Mouse (Mus musculus) hindbrain, embryonic 10.5 days (tissue): ENCODE results near the gene Btbd9. TPM values are rescaled to one million over a fixed set of nuclear protein-coding genes. Genes with fewer than 3 reads are reported as not detected.

ENCODE experiments used
- DNase-seq: peaks from one replicate; pipeline ENCODE4 v3.0.0-alpha.2; 2017; ENCODE audit warnings: low spot score
- H3K27ac ChIP-seq: fragments of 300-500 bp; sonication (generic); 2 replicates; pipeline ENCODE4 v1.5.1; 2016; ENCODE audit warnings: mild to moderate bottlenecking, moderate library complexity
- H3K27me3 ChIP-seq: fragments of 300-500 bp; sonication (generic); 2 replicates; pipeline ENCODE4 v1.6.1; 2016; ENCODE audit warnings: mild to moderate bottlenecking; ENCODE audit not compliant: poor library complexity, insufficient read depth, severe bottlenecking
- H3K36me3 ChIP-seq: fragments of 300-500 bp; sonication (generic); 2 replicates; pipeline ENCODE4 v1.6.1; 2016; ENCODE audit warnings: mild to moderate bottlenecking, moderate library complexity
- H3K4me1 ChIP-seq: fragments of 300-500 bp; sonication (generic); replicated peaks from 2 replicates; pipeline ENCODE4 v1.6.1; 2016; ENCODE audit warnings: mild to moderate bottlenecking
- H3K4me3 ChIP-seq: fragments of 300-500 bp; sonication (generic); 2 replicates; pipeline ENCODE4 v1.5.1; 2016; ENCODE audit warnings: mild to moderate bottlenecking, moderate library complexity
- H3K9me3 ChIP-seq: fragments of 300-500 bp; sonication (generic); 2 replicates; pipeline ENCODE4 v1.6.1; 2016; ENCODE audit warnings: mild to moderate bottlenecking, moderate library complexity
- WGBS: fragments of 180-500 bp; shearing (Covaris S2); methylation state at CpG from one replicate; pipeline ENCODE4 v1.1.7; 2016; 5-methylcytosine and 5-hydroxymethylcytosine counted together
- polyA plus RNA-seq: library from polyadenylated mRNA; unstranded; fragments of >200 nt; fragmentation: Nextera tagmentation; extraction: Ambion mirVana; gene quantifications from 2 replicates; pipeline ENCODE4 v1.2.1, GENCODE M21; 2016

Gene Btbd9
- polyA plus RNA-seq, 1 experiment from 2014 or later = 67.3 TPM

DNA sequence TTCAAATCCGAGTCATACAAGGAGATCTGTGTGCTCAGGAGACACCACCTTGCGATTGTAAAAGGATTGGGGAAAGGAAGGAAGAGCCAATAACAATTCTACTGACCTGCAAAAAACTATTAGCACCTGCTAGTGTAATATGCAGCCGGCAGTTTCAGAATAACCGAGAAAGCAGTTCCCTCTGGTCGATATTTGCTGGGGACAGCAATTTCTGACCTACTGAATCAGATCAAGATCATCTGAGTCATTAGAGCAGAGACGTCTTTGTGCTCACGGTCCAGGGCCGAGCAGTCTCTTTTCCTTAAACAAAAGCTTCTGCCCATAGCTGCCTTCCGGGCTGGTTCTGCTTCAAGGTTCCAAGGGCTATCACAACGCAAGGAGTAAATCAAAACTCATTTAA is 269.1 kb downstream of the Btbd9 start:
- DNase-seq = no peak
- Histone ChIP-seq H3K9me3 (no peaks in the 10 kb centered on the region), H3K36me3 (no peaks in the 10 kb centered on the region), H3K27ac (0 out of 2 replicates have a peak overlapping the region, but pooled peaks have one; percentile 50), H3K27me3 (no peaks in the 10 kb centered on the region), H3K4me3 (no peak overlapping the region), H3K4me1 (peaks cover 19% of the 10 kb centered on the region)
- WGBS = 81% methylated on average over 10 of the region's 10 CpGs

DNA sequence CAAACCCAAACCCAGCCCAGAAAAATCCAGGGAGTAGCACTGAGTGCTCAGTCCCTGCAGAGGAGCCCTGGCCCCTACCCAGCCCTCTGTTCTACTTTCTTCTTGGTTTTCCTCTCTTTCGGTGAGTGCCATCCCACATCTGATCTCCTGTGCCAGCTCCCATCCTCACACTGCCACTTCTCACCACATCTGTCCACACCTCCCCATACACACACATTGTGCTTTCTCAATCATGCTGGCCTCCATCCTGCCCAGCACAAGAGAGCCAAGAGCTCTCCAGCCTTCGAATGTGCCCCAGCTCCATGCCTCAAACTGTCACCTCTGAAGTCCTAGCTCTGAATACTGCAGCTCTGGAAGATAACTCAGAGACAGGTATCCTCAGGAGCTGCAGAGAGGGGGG is 271.5 kb downstream of the Btbd9 start:
- H3K36me3 ChIP-seq = no peaks in the 10 kb centered on the region
- 82% methylated on average over 2 of the region's 2 CpGs for WGBS
- H3K27me3 ChIP-seq = no peaks in the 10 kb centered on the region
- no peak overlapping the region for H3K4me3 ChIP-seq
- no peak for DNase-seq
- H3K27ac ChIP-seq = no peak overlapping the region
- H3K4me1 ChIP-seq = peaks cover 16% of the 10 kb centered on the region
- H3K9me3 ChIP-seq = no peaks in the 10 kb centered on the region

DNA sequence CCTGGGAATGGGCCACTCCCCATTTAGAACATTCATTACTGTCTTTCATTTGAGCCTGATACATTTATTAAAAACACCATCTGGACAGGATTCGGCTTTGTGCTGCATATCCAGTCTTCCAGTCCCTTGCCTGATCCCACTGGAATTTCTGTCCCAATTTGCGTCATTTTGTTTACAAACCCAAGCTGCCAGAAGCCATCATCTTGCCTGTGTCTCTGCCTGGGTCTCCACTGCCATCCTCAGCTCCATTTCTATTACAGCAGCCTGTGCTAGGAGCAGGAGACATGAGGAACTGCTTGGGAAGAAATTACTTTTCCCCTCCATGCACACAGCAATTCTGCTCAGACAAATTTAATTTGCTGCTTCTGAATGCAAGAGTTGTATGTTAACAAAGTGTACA is 274.9 kb downstream of the Btbd9 start:
- DNase-seq = no peak
- H3K36me3 ChIP-seq = peaks cover 13% of the 10 kb centered on the region; the same call in 1 of the 2 replicates
- 86% methylated on average over 2 of the region's 2 CpGs for WGBS
- H3K4me3 ChIP-seq = no peak overlapping the region
- H3K27me3 ChIP-seq = no peaks in the 10 kb centered on the region
- H3K9me3 ChIP-seq = no peaks in the 10 kb centered on the region
- peaks cover 11% of the 10 kb centered on the region for H3K4me1 ChIP-seq
- H3K27ac ChIP-seq = no peak overlapping the region

DNA sequence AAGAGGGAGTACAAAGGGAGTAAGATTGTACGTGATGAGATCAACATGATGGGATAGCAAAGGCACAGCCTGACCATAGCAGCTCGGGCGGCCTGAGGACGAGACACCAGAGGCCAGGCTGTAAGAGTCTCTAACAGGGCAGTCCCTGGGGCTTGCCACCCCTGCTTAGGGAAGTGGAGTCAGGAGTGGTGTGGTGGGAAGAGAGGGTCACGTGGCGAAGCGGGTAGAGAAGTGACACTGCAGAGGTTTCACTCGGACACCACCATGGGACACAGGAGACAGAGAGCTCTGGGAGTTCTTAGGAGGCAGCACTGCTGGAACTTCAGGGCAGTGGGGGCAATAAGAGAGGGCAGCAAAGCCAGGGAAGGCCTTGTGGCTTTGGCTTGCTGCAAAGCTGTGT is 278.9 kb downstream of the Btbd9 start:
- peaks cover 20% of the 10 kb centered on the region for H3K4me1 ChIP-seq
- no peaks in the 10 kb centered on the region for H3K27me3 ChIP-seq
- H3K27ac ChIP-seq = peak overlapping the region; percentile 59; the same call in 1 of the 2 replicates
- no peak for DNase-seq
- H3K36me3 ChIP-seq = peaks cover 13% of the 10 kb centered on the region; the same call in 1 of the 2 replicates
- H3K9me3 ChIP-seq = no peaks in the 10 kb centered on the region
- 95% methylated on average over 8 of the region's 8 CpGs for WGBS
- no peak overlapping the region for H3K4me3 ChIP-seq

DNA sequence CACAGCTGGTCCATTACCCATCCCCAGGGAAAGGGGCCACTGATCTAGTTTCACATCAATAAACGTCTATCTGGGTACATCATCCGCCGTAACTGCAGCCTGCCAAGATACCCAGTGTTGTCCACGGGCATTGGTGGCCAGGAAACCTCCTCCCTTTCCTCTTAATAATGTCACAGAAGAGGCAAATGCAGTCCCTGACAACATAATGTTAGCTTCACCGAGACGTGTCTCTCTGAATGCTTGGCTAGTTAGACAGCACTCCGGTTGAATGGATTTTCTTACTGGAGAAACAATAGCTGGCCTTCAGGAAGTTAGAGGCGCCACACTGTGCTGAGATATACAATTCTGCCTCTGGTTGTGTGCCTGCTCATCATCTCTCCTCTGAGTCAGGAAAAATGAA is 280.2 kb downstream of the Btbd9 start:
- 36% methylated on average over 8 of the region's 8 CpGs for WGBS
- peak; percentile 30 for DNase-seq
- Histone ChIP-seq H3K4me1 (peaks cover 25% of the 10 kb centered on the region), H3K4me3 (no peak overlapping the region), H3K9me3 (no peaks in the 10 kb centered on the region), H3K36me3 (peaks cover 13% of the 10 kb centered on the region; the same call in 1 of the 2 replicates), H3K27me3 (no peaks in the 10 kb centered on the region), H3K27ac (peak overlapping the region; percentile 64)

DNA sequence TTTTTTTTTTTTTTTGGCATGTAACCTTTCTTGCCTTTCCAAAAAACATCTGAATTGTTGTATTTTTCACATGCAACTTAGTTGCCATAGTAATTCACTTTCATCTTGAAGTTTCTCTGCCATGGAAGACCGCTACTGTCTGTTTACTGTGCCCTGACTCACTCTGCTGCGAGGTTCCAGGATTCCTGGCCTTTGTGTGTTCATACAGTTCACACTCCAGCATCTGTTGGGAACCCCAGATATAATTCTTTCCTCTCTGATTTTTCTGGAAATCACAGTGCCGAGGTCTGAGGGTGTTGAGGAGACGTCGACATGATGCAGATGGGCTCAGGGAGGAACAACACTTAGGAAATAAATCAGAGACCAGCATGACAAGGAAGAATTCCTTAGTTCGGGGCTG is 283.6 kb downstream of the Btbd9 start:
- peaks cover 6% of the 10 kb centered on the region; the same call in 1 of the 2 replicates for H3K36me3 ChIP-seq
- H3K4me3 ChIP-seq = no peak overlapping the region
- H3K27me3 ChIP-seq = no peaks in the 10 kb centered on the region
- no peaks in the 10 kb centered on the region for H3K9me3 ChIP-seq
- no peak for DNase-seq
- no peak overlapping the region for H3K27ac ChIP-seq
- WGBS = 85% methylated on average over 6 of the region's 6 CpGs
- H3K4me1 ChIP-seq = peaks cover 25% of the 10 kb centered on the region

DNA sequence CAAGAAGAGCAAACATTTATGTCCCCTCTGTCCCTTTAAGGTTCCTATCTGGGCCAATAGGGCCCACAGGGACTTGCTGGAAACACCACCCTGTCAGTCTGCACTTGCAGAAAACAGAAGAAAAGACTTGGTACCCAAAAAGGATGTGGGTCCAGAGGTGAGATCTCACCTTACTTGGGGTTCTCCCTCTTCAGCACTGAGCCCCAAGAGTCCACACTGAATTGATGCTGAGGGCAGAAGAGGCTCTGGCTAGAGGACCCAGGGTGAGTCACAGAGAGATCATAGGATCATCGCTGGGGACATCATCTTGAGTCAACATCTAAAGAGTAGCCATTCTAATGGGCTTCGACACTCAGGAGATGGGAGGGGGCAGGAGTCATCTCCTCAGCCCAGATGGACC is 290.6 kb downstream of the Btbd9 start:
- Histone ChIP-seq H3K4me3 (no peak overlapping the region), H3K4me1 (peaks cover 16% of the 10 kb centered on the region), H3K27ac (no peak overlapping the region), H3K27me3 (no peaks in the 10 kb centered on the region), H3K9me3 (no peaks in the 10 kb centered on the region), H3K36me3 (no peaks in the 10 kb centered on the region)
- no peak for DNase-seq
- WGBS = 95% methylated on average over 2 of the region's 2 CpGs

DNA sequence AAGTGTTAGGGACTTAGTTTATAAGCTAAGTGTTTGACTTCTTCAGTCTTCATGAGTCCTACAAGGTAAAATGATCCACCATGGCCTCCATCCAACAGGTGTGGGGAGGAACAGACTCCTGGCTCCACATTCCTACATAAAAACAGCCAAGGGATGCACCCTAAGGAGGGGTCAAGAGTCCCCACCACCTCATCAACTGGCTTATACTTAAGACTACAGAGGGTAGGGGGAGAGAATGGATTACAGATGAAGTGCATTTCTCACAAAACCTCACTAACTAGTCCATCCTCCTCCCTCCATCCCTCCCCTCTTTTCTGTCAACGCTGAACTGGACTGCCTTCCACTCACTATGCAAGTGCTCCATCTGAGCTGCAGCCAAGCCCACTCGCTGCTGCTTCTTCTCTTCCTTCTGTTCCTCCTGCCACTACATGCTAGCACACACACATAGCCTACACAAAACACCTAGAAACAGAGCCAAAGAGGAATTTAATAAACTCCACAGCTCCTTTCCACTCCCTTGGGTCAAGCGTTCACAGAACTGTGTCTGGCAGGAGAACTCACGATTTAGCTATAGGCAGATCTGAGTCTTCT is 292.7 kb downstream of the Btbd9 start:
- 84% methylated on average over 4 of the region's 4 CpGs for WGBS

DNA sequence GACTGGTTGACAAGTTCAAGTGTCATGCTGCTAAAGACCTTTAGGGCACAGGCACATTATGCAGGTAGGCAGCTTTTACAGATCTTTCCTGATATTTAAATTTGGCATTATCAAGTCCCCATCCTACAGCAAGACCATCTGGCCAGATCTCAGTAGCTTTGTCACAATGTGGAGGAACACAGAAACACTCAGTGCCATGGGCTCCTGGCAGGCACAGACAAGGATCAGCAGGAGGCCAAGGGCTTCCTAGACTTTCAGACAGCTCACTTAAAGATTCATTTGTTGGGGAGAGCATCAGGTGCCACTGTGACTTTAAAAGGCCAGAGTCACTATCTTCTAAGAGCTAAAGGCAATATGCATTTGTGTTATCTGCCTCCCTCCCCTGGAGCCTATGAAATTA is 293.3 kb downstream of the Btbd9 start:
- DNase-seq = no peak
- H3K27me3 ChIP-seq = no peaks in the 10 kb centered on the region
- no peak overlapping the region for H3K4me3 ChIP-seq
- H3K4me1 ChIP-seq = peaks cover 39% of the 10 kb centered on the region
- no peaks in the 10 kb centered on the region for H3K36me3 ChIP-seq
- H3K27ac ChIP-seq = no peak overlapping the region
- no peaks in the 10 kb centered on the region for H3K9me3 ChIP-seq

More for the DNA sequence above, 292.7 kb downstream of the Btbd9 start:
- no peak for DNase-seq
- H3K4me3 ChIP-seq = no peak overlapping the region
- H3K27me3 ChIP-seq = no peaks in the 10 kb centered on the region
- no peaks in the 10 kb centered on the region for H3K36me3 ChIP-seq
- 0 out of 2 replicates have a peak overlapping the region, but pooled peaks have one; percentile 50 for H3K27ac ChIP-seq
- no peaks in the 10 kb centered on the region for H3K9me3 ChIP-seq
- peaks cover 37% of the 10 kb centered on the region for H3K4me1 ChIP-seq

DNA sequence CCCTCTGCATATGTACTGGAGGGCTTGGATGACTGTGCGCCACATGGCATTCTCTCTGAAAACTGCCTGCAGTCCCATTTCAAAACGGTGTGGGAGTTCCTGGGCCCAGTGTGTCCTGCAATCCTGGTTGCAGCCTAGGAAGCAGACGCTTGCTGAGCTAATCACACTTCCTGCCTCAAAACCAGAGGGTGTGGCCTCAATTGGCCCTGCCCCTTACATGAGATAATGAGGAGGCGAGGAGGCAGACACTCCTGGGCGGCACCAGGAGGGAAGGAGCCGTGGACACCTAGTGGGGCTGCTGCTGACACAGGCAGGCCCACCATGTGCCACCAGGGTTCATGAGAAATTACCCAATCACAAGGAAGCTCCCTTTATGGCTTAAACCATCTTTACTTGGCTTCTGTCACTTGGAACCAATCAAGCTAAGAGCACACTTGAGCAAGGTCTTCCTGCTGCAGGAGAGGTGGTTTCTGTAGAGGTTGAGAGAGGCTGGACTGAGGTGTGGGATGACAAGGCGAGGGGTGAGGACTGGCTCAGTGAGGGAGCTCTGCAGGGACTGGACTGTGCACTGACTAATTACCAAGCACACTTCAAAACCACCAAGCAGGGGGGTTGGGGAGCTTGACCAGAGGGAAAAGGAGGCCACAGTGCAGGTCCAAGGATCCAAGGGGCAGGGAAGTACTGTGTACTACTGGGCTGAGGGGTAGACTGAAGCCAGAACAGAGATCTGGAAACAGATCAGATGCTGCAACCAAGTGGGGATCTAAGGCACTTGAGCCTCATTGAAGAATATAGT is 295.8 kb downstream of the Btbd9 start:
- DNase-seq = no peak
- H3K27ac ChIP-seq = peak overlapping the region; percentile 68
- no peak overlapping the region for H3K4me3 ChIP-seq

DNA sequence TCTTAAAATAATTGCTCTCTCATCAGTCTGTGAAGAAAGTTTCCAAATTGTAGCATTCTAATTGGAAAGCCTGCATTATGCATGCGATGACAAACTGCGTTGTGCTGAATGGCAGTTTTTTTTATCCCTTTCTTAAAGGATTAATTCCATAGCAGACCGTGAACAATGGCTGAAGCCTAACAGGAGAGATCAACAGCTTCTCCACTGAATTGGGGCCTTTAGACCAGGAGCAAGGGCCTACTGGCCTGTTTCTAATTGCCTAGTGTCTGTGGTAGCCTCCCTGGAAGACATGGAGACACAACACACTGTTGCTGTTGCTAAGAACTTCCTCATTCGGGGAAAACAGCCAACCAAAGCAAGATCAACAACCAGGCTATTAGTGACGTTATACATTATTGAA is 296.6 kb downstream of the Btbd9 start:
- Histone ChIP-seq H3K4me3 (no peak overlapping the region), H3K27ac (peak overlapping the region; percentile 71; the same call in 1 of the 2 replicates), H3K4me1 (peaks cover 29% of the 10 kb centered on the region), H3K36me3 (no peaks in the 10 kb centered on the region), H3K27me3 (no peaks in the 10 kb centered on the region), H3K9me3 (no peaks in the 10 kb centered on the region)
- WGBS = 32% methylated on average over 5 of the region's 5 CpGs
- DNase-seq = no peak

More for the DNA sequence above, 295.8 kb downstream of the Btbd9 start:
- Histone ChIP-seq H3K9me3 (no peaks in the 10 kb centered on the region), H3K27me3 (no peaks in the 10 kb centered on the region), H3K36me3 (no peaks in the 10 kb centered on the region), H3K4me1 (peaks cover 33% of the 10 kb centered on the region)
- 54% methylated on average over 7 of the region's 7 CpGs for WGBS

DNA sequence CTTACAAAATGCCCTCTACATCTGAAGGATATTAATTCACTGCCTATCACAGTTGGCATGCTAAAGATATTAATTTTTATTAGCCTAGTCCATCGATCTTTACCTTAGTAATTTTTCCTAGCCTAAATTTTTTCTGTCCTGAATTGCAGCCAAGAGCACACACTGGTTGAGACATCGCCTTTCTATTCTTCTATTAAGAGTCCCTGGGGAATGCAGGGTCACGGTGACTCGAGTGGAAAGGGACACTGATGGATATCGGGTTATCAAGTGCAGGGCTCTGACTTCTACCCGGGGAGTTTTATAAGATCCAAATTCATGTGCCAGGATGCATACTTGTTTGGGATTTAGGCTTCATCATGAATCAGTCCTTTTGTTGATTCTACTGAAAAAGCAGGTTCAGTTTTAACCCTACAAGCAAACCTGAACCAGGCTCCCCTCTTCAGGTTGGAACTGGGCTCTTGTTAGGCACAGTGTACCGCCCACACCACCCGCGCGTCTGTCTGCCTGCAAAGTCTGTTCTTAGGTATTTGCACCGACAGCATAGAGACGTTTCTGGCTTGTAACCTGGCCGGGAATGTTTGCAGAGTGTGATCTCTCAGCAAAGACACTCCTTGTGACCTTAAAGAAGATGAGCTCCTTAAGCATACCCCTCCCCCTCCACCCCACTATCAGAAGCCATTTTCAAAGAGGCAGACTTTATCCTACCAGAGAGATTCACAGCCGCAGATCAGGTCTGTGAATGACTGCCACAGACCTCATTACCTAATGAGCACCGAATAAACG is 297.5 kb downstream of the Btbd9 start:
- Histone ChIP-seq H3K4me1 (peaks cover 29% of the 10 kb centered on the region), H3K27ac (peak overlapping the region; percentile 71), H3K36me3 (no peaks in the 10 kb centered on the region), H3K4me3 (no peak overlapping the region), H3K9me3 (no peaks in the 10 kb centered on the region), H3K27me3 (no peaks in the 10 kb centered on the region)
- no peak for DNase-seq
- 36% methylated on average over 16 of the region's 16 CpGs for WGBS

DNA sequence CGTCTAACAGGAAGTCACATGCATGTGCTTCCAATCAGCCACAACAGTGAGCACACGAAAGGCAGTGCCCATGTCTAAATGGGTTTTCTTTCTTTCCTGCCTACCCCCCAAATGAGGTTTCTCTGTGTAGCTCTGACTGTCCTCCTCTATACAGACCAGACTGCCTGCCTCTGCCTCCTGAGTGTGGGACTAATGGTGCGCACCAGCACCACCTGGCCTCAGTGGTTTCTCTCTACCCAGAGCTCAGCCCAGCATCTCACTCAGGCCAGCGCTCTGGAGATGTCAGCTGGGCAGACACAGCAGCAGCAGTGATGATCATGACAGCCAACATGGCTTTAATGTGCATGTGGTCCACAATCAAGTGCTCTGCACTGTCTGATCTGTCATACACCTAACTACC is 299.8 kb downstream of the Btbd9 start:
- 86% methylated on average over 4 of the region's 4 CpGs for WGBS
- Histone ChIP-seq H3K27me3 (no peaks in the 10 kb centered on the region), H3K27ac (no peak overlapping the region), H3K36me3 (no peaks in the 10 kb centered on the region), H3K4me3 (no peak overlapping the region), H3K9me3 (no peaks in the 10 kb centered on the region), H3K4me1 (peaks cover 29% of the 10 kb centered on the region)
- DNase-seq = no peak
